Mouse (Mus musculus) regulatory T cell (primary cell): ENCODE results near the gene Dcakd.

ENCODE experiments used
- in situ Hi-C: fragments of 300-600 bp; cut with MboI, MseI; formaldehyde crosslinking; loops from one replicate; pipeline ENCODE4 v1.15.1; 2025; ENCODE audit warnings: high pct_unique_total_duplicates

Gene Dcakd

DNA sequence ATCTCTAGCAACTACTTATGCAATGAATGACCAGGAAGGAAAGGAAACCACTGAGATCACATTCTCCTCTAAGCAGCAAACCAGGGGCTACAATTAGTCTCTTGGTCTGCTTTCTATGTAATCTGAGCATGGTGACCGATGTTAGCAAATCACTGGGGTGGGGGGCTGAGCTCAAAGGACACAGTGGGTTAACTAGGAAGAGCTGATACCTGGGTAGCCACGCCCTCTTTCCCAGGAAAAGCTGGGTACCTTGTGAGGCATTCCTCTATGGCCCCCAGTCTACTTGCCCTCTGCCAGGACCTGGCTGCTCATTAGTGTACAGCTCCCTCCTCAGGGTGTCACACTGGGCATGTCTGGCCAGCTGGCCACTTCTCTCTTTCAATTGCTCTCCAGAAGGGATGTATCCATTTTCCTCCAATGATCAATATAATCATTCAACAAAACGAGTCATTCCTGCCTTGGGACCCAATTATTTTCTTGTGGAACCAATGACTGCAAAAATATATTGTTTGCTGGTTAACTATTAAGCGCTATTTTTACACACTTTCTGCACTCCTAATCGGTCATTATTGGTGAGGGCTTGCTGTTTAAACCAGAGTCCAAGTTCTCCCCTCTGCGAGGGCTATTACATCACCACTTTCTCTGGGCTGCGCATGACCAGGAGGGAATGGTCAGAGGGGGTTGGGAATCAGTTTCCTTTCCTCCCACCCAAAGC lies 21.7 kb downstream of the Dcakd start:
- in situ Hi-C loops: no loop called here

DNA sequence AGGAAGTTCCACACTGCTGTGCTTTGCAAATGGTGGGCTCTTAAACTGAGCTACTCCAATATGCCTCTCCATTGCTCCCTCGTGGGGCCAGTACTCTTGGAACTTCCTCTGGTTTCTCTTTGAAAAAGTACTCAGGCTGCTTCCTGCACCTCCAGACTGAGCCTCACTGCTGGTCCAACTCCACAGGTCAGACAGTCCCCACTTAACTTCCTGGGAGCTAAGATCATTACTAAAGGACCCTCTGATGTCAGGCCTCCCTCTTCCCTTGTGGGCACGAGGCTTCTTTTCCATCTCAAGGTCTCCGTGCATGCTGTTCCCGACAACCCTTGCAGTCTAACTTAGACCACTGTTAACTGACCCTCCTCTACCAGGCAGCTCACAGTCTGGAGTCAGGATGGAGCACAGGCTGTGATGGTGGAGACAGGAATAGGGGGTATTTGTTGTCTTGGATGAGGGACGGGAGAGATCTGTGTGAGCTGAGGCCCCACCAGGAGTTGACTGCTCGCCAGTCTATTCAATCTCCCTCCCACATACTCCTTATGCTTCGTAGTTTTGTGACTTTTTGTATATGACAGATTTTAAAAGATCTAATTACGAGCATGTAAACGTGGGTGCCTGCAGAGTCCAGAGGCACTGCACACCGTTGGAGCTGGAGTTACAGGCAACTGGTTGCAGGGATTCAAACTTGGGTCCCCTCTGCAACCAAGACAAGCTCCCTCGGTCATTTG lies 22.7 kb downstream of the Dcakd start:
- in situ Hi-C loops: no loop called here

DNA sequence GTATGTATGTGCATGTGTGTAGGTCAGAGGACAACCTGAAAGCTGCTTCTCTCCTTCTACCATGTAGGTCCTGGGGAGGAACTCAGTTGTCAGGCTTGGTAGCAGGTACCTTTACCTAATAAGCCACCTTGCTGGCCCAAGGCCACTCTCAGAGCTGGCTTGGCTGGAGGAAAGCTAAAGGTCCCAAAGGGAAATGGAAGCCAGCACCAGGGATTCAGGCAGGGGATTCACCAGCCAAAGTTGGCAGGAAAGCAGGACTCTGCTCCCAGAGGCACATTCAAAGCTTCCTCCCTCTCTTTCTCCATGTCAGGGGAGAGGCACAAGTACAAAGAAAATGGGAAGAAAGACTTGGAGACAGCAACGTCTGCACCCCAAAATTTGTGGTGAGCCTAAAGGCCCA lies 23.3 kb downstream of the Dcakd start:
- in situ Hi-C loops: no loop called here

DNA sequence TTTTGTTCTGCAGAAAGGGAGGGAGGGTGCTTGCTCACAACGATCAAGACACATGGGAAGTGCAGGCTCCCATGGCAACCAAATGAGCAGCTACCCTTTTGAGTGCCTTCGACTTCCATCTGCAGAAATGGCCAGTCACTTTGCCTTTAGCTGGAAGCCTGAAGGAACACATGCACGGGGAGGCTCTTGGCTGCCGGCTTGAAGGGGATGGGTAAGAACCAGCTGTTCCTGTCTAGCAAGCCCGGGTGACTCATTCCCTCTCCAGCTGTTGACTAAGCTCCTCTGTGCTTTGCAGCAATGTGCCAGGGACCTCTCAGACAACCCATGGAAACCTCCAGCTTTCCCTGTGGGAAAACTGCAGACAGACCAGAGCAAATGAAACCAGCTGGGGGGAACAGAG lies 24.9 kb downstream of the Dcakd start:
- in situ Hi-C loops: no loop called here

DNA sequence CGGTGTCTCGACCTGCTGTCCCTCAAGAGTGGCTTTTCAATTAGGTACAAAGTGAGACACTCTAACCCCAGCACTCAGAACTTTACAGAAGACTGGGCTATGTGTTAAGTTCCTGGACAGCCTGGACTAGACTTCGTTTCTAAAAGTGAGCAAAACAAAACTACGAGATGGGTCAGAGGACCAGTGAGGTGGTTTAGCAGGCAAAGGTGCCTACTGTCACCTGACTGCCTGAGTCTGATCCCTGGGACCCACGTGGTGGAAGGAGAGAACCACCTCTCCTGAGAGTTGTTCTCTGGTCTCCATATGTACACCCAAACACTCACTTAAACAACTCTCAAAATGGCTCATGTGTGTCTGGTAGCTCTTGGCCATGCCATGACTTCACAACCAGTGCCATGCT lies 27.1 kb downstream of the Dcakd start:
- in situ Hi-C loops: no loop called here

DNA sequence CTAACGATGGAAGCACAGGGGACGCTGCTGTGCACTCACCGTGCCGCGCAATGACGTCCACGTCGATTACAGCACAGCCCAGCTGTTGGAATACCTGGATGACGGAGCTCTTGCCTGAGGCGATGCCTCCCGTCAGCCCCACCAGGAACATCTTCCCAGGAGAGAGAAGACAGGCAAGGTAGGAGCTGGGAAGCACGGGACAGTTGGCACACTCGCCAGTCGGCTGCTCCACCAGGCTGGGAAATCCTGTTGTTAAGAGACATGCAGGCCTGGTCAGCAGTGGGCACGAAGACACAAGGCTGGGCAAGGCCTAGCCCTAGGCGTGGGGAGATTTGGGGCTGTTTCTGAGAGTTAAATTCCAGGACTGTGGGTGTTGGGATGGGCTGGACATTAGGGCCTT lies 28.0 kb downstream of the Dcakd start:
- in situ Hi-C loops: no loop called here

DNA sequence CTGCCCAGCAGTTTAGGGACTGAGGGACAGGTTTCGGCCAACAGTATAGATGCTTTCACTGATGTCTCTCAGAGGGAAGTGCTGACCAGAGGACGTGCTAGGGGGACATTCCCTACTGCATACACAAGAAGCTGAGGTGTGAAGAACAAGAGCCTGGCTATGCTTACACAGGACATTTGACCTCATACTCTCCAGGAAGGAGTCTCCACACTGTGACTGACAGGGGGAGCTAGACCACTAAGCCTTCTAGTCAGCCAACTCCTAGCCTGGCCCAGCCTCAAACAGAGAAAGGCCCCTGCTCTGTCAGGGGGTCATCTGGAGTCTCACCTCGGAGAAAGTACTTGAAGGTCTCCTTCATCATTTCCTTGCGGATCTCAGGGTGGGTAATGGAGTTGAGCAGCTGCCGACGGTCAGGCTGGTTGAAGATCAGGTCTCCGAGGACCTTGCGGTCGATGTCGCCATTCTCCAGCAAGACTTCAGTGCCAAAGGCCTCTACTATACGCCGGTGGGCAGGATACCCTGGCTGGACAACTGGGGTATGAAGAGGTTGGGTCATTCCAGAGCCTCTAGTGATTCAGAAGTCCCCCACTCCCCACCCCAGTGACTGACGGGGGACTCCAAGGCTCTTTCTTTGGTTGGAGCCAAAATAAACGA lies 28.7 kb downstream of the Dcakd start:
- in situ Hi-C loops: no loop called here

DNA sequence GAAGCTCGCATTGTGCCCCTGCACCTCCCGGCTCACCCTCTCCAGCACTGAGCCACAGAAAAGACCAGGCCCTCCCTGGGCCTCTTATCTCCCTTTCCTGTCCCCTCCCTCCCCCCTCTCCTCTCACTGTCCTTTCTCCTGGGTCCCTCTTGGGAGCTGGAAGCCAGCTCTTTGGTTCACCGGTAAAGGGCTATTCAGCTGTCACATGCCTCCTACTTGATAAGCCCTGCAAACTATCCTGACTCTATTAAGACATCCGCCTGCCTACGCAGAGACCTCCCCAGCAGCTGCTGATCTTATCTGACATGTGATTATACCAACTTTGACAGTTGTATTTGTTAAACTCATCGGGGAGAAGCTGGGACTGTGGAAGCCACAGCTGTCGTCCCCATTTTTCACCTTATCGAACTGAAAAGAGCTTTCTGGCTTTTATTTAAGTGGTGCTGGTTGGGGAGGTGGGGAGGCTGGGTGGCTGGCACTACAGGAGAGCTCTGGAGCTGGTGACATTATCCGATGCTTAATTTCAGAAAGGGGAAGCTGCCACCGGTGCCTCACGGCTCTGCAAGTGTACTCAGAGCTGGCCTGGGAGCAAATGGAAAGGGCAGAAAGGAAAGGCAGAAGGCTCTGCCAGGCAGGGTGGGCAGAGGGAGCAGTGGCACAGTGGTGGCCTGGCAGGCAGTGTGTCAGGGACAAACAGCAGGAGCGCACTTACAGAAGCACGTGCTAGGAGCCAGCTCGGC lies 29.4 kb downstream of the Dcakd start:
- in situ Hi-C loops: no loop called here

DNA sequence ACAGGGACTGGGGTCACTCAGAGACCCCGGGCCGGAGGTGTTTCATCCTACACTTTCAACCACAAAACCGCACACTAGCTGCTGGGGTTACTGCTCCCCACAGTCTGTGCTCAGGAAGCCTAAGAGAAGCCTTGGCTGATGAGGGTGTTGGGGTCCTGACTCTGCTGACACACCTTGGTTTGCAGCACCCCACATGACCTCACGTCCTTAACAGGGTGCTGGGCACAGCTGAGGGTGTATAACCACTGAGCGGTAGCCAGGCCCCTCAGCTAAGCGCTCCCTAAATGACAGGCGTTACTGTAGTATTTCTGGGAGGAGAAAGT lies 29.9 kb downstream of the Dcakd start:
- in situ Hi-C loops: no loop called here

DNA sequence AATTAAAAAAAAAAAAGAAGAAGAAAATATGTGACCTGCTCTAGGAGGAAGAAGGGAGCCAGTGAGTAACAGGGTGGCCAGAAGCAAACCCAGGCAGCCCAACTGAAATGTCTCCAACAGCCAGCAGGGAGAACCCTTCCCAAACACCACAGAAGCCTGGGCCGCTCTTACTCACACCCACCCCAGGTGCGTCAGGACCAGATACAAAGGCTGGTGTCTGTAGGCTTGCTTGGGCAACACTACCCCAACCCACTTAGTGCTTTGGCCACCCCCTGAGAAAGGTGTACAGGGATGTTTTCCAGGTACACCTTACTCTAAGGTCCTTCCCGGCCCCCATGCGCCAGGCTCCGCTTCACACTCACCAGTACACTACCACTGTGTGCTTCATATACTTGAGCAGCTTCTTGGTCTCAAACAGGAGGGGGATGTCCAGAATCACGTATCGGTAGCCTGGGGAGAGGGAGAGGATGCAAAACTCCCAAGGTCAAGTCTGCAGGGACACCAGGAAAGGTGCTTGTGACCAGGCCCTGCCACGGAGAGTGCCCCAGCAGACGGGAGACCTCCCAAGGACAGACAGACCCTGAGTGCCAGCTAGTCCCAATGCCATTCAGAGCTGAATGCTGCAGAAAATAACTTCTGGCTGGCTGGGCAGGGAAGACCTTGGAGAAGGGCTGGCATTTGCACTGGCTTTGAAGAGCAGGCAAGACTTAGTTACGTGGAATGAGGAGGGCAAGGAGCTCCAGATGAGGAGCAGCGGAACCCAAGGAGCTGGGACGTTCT lies 31.0 kb downstream of the Dcakd start:
- in situ Hi-C loops: no loop called here

DNA sequence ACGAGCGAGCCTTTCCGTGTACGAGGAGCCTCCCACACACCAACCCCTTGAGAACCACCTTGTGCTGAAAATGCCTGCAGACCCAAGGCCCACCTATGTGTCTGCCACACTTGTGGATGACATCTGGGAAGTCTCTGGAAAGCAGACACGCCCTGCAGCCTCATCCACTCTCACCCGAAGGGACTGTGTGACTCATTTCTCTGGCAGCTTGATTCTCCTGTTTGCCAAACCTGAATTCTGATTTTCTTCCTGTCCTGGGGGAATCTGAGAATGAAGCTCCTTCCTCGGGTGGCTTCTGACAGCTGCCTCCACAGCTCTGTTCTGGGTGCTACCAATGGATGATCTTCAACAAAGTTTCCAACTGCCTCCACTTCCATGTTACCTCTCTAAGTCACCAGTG lies 31.7 kb downstream of the Dcakd start:
- in situ Hi-C loops: no loop called here

DNA sequence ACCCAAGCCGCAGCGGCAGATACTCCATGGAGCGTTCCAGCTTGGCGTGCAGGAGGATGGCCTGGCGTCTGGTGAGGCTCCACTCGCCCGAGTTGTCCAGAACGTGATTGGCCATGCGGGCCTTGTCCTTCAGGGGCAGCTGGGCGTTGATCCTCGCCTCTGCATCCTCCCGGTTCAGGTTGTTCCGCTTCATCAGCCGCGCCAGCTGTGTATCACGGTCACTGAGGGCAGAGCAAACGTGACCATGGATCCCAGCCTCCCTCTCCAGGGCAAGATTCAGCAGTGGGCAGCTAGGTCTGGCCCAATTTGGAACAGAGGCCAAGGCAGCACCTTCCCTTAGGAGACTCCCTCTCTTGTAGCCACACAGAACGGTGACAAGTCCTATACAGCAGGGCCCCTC lies 33.2 kb downstream of the Dcakd start:
- in situ Hi-C loops: loop anchor here (5.0 kb wide), 1 partner anchor 98 kb away; no protein-coding TSS in a partner anchor

DNA sequence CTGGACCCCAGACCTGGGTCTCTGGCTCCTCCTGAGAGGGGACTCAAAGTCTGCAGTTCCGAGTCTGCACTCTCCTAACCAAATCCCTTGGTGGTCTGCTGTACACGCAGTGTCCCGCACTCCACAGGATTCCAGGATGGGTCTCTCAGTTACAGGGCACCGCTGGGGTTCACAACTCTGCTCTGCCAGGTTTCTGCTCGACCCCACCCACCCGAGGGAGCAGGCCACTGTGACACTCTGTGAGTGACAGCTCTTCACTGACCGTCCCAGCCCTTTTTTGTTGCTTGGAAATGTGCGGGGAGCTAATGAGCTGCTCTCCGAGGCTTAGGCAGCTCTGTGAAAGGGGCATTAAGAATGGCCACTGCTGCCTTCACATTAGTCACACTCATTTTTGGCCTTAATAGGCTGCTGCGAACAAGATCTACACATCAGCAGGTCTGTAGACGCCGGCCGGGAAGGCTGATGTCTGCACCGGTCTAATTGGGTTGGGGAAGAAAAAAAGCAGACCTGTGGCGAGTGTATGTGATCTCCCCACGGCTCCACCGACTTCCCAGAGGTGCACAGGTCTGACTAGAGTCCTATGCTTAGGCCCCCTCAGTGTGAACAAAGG lies 34.6 kb downstream of the Dcakd start:
- in situ Hi-C loops: loop anchor here (5.0 kb wide), 1 partner anchor 96 kb away; no protein-coding TSS in a partner anchor

DNA sequence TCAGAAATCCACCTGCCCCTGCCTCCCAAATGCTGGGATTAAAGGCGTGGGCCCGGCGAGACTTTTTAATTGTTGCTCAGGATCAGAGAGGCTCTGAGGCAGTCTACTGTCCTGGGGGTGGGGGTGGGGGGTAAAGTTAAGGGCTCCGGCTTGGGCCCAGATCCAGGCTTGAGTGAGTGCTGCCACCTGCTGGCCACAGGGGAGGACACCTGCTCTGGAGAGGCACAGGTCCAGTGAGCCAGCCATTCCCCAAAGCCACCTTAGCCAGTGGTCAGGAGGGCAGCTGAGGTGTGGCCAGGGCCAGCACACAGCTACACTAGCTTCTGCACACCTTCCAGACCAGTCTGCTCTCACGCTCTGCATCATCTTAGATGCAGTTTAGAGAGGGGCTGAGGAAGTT lies 35.2 kb downstream of the Dcakd start:
- in situ Hi-C loops: loop anchor here (5.0 kb wide), 1 partner anchor 96 kb away; no protein-coding TSS in a partner anchor

DNA sequence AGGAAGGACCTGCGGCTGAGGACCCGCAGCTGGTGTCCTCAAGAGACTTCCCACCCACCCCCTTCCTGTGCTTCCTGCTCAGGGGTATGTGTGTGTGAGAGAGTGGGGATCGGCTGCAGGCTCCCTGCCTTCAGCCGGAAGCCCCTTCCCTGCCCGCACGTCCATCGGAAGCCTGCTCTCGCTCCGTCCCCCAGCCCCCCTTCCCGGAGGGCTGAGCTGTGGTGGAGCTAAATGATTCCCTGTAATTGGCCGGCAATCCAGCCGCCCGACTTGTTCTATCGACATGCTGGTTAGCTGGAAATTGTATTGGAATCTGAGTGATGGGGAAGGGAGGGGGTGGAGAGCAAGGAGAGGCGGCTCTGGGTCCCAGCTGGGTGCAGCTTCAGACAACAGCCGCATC lies 36.5 kb downstream of the Dcakd start:
- in situ Hi-C loops: loop anchor here (5.0 kb wide), 1 partner anchor 94 kb away; no protein-coding TSS in a partner anchor

DNA sequence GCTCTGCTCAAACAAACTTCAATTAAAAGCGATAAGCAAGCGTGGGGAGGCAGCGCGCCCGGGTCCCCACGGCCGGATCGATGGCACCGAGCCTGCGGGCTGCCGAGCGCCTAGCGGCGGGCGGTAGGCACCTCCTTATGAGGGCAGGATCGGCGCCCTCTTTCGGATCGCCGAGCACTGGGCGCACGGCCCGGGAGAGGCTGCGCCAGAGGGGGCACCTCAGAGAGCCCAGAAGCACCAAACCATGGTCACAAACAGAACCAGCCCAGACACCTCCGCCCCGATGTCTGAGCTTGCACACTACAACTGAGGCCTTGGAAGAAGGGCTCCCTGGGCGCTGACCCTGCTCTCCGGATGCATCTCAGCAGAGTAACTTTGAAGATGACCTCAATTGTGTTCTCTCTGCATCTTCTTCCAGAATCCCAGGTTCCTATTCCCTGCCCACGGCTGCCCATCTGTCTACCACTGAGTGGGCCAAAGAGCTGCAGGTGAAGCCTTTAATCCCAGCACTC lies 37.9 kb downstream of the Dcakd start:
- in situ Hi-C loops: loop anchor here (5.0 kb wide), 1 partner anchor 93 kb away; no protein-coding TSS in a partner anchor

DNA sequence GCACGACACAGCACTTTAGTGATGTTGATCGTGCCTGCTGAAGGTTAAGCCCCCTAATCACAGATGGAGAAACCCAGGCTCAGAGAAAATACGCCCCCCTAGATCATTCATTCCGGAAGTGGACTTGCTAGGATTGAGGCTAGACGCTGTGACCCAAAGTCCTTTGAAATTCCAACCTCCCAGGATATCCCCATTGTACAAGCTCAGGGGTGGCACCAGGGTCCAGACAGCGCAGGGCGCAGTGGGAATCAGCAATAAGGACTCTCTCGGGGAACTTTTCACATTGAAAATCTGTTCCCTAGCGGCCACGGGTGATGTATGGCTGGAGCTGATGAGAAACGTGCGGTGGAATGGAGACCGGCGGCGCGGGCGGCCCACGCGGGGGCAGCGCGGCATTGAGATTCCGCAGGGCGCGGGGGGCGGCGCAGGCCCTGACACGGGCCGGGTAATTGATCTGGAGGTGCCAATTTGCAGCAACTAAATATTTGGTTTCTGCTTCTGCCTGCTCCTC lies 38.4 kb downstream of the Dcakd start:
- in situ Hi-C loops: loop anchor here (5.0 kb wide), 1 partner anchor 92 kb away; no protein-coding TSS in a partner anchor

DNA sequence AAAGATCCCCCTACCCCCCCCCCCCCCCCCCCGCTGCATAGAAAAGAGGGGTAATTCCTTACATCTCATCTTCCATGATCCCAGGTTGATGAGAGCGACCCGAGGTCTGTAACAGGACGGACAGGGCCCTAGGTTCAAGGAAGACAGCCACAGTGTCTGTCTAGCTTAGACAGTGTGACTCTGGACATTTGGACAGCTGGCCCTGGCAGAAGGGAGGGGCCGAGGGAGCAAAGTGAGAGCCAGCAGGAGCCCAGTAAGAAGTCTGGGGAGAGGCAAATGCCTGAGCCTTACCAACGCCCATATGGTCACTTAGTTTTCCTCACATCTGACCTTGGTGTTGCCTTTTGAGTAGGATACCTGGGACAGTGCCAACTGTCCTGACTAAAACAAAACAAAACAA lies 43.0 kb downstream of the Dcakd start:
- in situ Hi-C loops: no loop called here

DNA sequence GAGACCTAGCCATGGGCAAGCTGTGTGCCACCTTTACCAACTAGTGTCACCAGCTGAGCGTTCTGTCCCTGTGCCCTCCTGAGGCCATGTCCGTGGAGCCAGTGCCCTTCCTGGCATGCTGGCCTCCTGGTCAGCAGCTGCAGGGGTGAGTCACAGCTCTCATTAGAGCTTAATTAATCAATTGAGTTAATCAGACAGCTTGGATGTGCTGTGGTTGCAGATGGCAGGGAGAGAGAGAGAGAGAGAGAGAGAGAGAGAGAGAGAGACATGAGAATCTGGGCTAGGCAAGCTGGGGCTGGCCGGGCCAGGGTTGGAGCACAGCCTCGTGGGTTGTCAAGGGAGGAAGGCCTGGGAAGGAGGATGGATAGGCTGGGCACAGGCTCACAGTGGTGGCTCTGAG lies 43.5 kb downstream of the Dcakd start:
- in situ Hi-C loops: loop anchor here (5.0 kb wide), 1 partner anchor 42 kb away; no protein-coding TSS in a partner anchor

DNA sequence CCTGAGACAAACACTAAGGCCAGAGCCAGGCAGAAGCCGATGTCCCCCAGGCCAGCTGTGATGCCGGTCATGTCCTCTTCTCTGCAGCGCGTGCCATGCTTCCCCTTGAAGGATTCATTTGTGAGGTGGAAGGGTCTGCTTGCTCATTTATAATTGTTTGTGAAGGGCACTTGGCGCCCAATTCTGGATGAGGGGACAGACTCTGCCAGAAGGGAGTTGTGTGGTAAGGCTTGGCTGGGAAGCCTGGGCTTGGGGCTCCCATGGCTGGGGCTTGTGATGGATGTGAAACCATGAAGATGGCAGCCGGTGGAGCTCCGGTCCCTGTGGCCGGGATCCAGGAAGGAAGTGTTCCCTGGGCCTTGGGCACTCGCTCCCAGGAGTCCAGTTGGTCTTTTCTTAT lies 44.0 kb downstream of the Dcakd start:
- in situ Hi-C loops: loop anchor here (5.0 kb wide), 1 partner anchor 42 kb away; no protein-coding TSS in a partner anchor
